Mouse (Mus musculus): ENCODE results near the gene Olfr738. TPM values are rescaled to one million over a fixed set of nuclear protein-coding genes. Genes with fewer than 3 reads are reported as not detected.

The Olfr738 gene
- total RNA-seq (2021): not detected
- not detected in 2 replicates for polyA plus RNA-seq (2012; rRNA removed)
- long read RNA-seq: 0 reads

DNA sequence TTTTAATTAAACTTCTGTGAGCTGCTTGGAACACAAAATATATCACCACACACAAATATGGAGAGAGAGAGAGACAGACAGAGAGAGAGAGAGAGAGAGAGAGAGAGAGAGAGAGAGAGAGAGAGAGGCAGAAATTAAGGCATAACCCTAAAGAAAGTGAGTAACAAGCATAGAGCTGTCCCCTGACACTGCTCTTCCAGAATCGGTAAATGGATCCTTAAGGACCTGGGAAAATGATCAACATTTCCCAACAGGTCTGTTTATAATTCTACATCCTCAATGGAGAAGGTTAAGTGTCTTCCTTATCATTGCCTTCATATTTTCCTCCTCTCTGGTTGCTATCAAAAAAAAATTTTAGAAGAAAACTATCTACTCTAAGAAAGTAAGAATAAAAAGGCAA is at the start of gene Olfr738:
Olfr738 (plus strand) TSS at position 301 of the 400 bp plus-strand sequence.
- no peak for TF ChIP-seq CTCF (IDR thresholded peaks at IDR 0.05)
- no peak for TF ChIP-seq POLR2A (IDR thresholded peaks at IDR 0.05; ENCODE audit: insufficient read depth, low read depth, low read length)
- TF ChIP-seq EP300 (IDR thresholded peaks at IDR 0.05; ENCODE audit: insufficient read depth, low read depth, low read length): no peak
- WGBS: 70% methylated on average over 1 of the region's 1 CpGs

DNA sequence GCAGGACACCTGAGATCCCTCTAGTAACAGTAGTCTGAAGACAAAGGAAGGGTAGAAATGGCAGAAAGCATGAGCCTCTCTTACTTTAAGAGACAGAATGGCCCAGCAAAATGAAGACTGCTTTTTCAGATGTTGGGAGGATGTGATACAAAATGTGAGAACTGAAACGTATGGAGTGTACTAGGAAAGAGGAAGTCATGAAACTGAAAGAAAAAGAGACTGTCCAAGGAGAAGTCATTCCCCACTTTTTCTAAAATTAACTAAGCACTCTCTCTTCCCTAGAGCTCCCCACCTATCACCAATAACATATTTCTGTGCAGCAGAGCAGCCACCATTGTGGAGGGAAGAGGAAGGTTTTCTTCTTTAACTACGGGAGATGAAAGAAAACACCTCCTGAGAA is 49.8 kb upstream of the Olfr738 start, which contains the start of gene Tlr11:
Tlr11 (plus strand) TSS at position 322 of the 400 bp plus-strand sequence.
- 58% methylated on average over 2 of the region's 2 CpGs for WGBS
- H3K9ac ChIP-seq (ENCODE audit: low read depth, low read length): no peak within 1 kb of the TSS
- H3K79me2 ChIP-seq (replicated peaks; ENCODE audit: control insufficient read depth, insufficient read depth, low read length): no peaks in the 10 kb centered on the region
- no peaks in the 10 kb centered on the region for H3K36me3 ChIP-seq (ENCODE audit: control insufficient read depth, insufficient read depth, low read length)
- H3K27ac ChIP-seq: no peak within 1 kb of the TSS
- no peak within 1 kb of the TSS for H3K4me3 ChIP-seq
- no peak for TF ChIP-seq EP300 (IDR thresholded peaks at IDR 0.05; ENCODE audit: insufficient read depth, low read depth, low read length)
- no peak for TF ChIP-seq CTCF (IDR thresholded peaks at IDR 0.05)
- TF ChIP-seq POLR2A (IDR thresholded peaks at IDR 0.05; ENCODE audit: insufficient read depth, low read depth, low read length): no peak
- H3K4me1 ChIP-seq (ENCODE audit: control insufficient read depth, insufficient read depth, low read length): no peaks in the 10 kb centered on the region
- no peak for DNase-seq
- H3K27me3 ChIP-seq (ENCODE audit: control insufficient read depth, insufficient read depth, low read length): no peaks in the 10 kb centered on the region
- intact Hi-C loops (cut with DNase I): no loop called here

More for the DNA sequence above, at the start of gene Olfr738:
- H3K9ac ChIP-seq (ENCODE audit: low read depth, low read length): no peak within 1 kb of the TSS
- H3K4me3 ChIP-seq: no peak within 1 kb of the TSS
- no peaks in the 10 kb centered on the region for H3K79me2 ChIP-seq (replicated peaks; ENCODE audit: control insufficient read depth, insufficient read depth, low read length)
- intact Hi-C loops (cut with DNase I): no loop called here
- H3K27me3 ChIP-seq (ENCODE audit: control insufficient read depth, insufficient read depth, low read length): no peaks in the 10 kb centered on the region
- no peaks in the 10 kb centered on the region for H3K36me3 ChIP-seq (ENCODE audit: control insufficient read depth, insufficient read depth, low read length)
- no peaks in the 10 kb centered on the region for H3K4me1 ChIP-seq (ENCODE audit: control insufficient read depth, insufficient read depth, low read length)
- H3K27ac ChIP-seq: no peak within 1 kb of the TSS
- DNase-seq: no peak

DNA sequence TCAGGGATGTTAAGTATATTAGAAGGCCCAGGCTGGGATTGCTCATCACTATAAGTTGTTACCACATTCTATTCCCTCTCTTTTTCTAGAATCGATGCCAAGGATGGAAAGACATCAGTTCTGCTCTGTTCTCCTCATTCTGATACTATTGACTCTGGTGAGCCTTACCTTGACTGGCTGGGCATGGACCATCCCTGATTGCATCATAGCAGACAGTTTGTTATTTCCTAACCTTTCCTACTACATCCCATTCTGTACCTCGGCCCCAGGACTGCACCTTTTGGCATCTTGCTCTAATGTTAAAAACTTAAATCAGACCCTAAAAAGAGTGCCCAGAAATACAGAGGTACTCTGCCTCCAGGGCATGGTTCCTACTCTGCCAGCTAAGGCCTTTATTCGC is 46.9 kb upstream of the Olfr738 start:
- no peaks in the 10 kb centered on the region for H3K36me3 ChIP-seq (ENCODE audit: control insufficient read depth, insufficient read depth, low read length)
- H3K27ac ChIP-seq: no peak overlapping the region
- 73% methylated on average over 3 of the region's 3 CpGs for WGBS
- intact Hi-C loops (cut with DNase I): no loop called here
- H3K4me3 ChIP-seq: no peak overlapping the region
- H3K79me2 ChIP-seq (replicated peaks; ENCODE audit: control insufficient read depth, insufficient read depth, low read length): no peaks in the 10 kb centered on the region
- no peak overlapping the region for H3K9ac ChIP-seq (ENCODE audit: low read depth, low read length)
- TF ChIP-seq POLR2A (IDR thresholded peaks at IDR 0.05; ENCODE audit: insufficient read depth, low read depth, low read length): no peak
- no peak for TF ChIP-seq CTCF (IDR thresholded peaks at IDR 0.05)
- no peak for TF ChIP-seq EP300 (IDR thresholded peaks at IDR 0.05; ENCODE audit: insufficient read depth, low read depth, low read length)
- H3K27me3 ChIP-seq (ENCODE audit: control insufficient read depth, insufficient read depth, low read length): no peaks in the 10 kb centered on the region
- DNase-seq: no peak
- no peaks in the 10 kb centered on the region for H3K4me1 ChIP-seq (ENCODE audit: control insufficient read depth, insufficient read depth, low read length)

DNA sequence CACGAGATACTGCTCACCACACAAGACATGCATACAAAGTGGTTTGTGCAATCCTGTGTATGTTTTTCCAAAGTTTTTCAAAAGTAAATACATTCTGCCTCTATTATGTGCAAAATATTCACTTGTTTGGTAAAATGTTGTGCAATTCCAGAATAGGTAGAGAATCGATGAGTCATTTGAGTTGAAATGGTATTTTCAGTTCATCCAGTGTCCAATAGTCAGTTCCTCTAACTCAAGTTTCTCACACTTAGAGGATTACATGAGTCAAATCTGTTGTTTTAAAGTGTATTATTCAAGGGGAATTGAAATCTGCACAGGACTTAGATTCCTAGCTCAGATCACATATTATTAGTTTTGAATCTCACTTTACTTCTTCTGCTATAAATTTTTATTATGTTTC is 43.8 kb upstream of the Olfr738 start:
- Histone ChIP-seq H3K9ac (ENCODE audit: low read depth, low read length) (no peak overlapping the region), H3K79me2 (replicated peaks; ENCODE audit: control insufficient read depth, insufficient read depth, low read length) (no peaks in the 10 kb centered on the region), H3K27me3 (ENCODE audit: control insufficient read depth, insufficient read depth, low read length) (no peaks in the 10 kb centered on the region), H3K4me3 (no peak overlapping the region), H3K27ac (no peak overlapping the region), H3K36me3 (ENCODE audit: control insufficient read depth, insufficient read depth, low read length) (no peaks in the 10 kb centered on the region), H3K4me1 (ENCODE audit: control insufficient read depth, insufficient read depth, low read length) (no peaks in the 10 kb centered on the region)
- no peak for TF ChIP-seq POLR2A (IDR thresholded peaks at IDR 0.05; ENCODE audit: insufficient read depth, low read depth, low read length)
- TF ChIP-seq EP300 (IDR thresholded peaks at IDR 0.05; ENCODE audit: insufficient read depth, low read depth, low read length): no peak
- no peak for TF ChIP-seq CTCF (IDR thresholded peaks at IDR 0.05)
- intact Hi-C loops (cut with DNase I): no loop called here
- no peak for DNase-seq
- 73% methylated on average over 2 of the region's 2 CpGs for WGBS

DNA sequence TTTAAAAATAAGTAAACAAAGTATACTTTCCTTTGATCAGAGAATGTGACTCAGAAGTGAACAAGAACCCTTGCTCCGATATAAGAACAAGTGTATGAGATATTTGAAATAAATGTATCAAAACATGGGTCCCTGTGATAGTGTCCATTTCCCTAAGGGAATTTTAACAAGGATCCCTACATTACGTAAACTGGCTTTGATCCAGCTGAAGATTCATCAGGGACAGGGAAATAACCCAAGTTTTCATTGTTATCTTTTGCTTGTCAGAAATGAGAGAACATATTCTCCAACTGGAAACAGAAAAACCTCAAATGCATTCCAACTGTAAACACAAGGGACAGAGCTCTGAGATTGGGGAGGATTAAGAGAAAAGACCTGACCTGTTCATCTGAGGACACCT is 26.5 kb upstream of the Olfr738 start, which contains the start of gene Olfr736:
Olfr736 (plus strand) TSS at position 301 of the 400 bp plus-strand sequence.
- Histone ChIP-seq H3K79me2 (replicated peaks; ENCODE audit: control insufficient read depth, insufficient read depth, low read length) (no peaks in the 10 kb centered on the region), H3K27me3 (ENCODE audit: control insufficient read depth, insufficient read depth, low read length) (no peaks in the 10 kb centered on the region), H3K4me1 (ENCODE audit: control insufficient read depth, insufficient read depth, low read length) (no peaks in the 10 kb centered on the region), H3K4me3 (no peak within 1 kb of the TSS), H3K27ac (no peak within 1 kb of the TSS), H3K36me3 (ENCODE audit: control insufficient read depth, insufficient read depth, low read length) (no peaks in the 10 kb centered on the region), H3K9ac (ENCODE audit: low read depth, low read length) (no peak within 1 kb of the TSS)
- WGBS: 66% methylated on average over 2 of the region's 2 CpGs
- DNase-seq: no peak
- intact Hi-C loops (cut with DNase I): no loop called here
- TF ChIP-seq POLR2A (IDR thresholded peaks at IDR 0.05; ENCODE audit: insufficient read depth, low read depth, low read length) (no peak), CTCF (IDR thresholded peaks at IDR 0.05) (no peak)

DNA sequence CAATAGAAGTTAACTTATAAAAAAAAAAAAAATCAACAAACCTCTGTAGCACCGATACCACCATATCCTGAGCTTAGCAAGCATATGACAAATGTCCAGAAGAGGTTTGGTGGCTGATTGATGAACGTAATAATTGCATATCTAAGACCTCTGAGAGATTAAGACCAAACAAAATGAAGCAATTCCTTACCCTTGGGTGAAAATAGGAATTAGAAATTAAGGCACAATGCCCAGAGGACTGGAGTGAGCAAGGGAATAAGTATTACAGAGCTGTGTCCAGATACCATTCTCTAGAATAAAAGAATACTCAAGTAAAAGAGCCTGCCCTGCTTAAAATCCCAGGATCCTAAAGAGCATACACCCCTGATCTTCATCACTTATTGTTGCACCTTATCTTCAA is 11.0 kb downstream of the Olfr738 start, which contains the start of gene Olfr739:
Olfr739 (plus strand) TSS at position 301 of the 400 bp plus-strand sequence.
- no peak for TF ChIP-seq CTCF (IDR thresholded peaks at IDR 0.05)
- TF ChIP-seq POLR2A (IDR thresholded peaks at IDR 0.05; ENCODE audit: insufficient read depth, low read depth, low read length): no peak
- no peak for TF ChIP-seq EP300 (IDR thresholded peaks at IDR 0.05; ENCODE audit: insufficient read depth, low read depth, low read length)
- H3K27me3 ChIP-seq (ENCODE audit: control insufficient read depth, insufficient read depth, low read length): no peaks in the 10 kb centered on the region

More for the DNA sequence above, 11.0 kb downstream of the Olfr738 start, which contains the start of gene Olfr739:
- intact Hi-C loops (cut with DNase I): no loop called here
- DNase-seq: no peak
- Histone ChIP-seq H3K36me3 (ENCODE audit: control insufficient read depth, insufficient read depth, low read length) (no peaks in the 10 kb centered on the region), H3K4me3 (no peak within 1 kb of the TSS), H3K79me2 (replicated peaks; ENCODE audit: control insufficient read depth, insufficient read depth, low read length) (no peaks in the 10 kb centered on the region), H3K9ac (ENCODE audit: low read depth, low read length) (no peak within 1 kb of the TSS), H3K4me1 (ENCODE audit: control insufficient read depth, insufficient read depth, low read length) (no peaks in the 10 kb centered on the region), H3K27ac (no peak within 1 kb of the TSS)
- WGBS: 54% methylated on average over 2 of the region's 2 CpGs
